Mouse (Mus musculus): ENCODE measurements around the gene Xrra1.

DNA sequence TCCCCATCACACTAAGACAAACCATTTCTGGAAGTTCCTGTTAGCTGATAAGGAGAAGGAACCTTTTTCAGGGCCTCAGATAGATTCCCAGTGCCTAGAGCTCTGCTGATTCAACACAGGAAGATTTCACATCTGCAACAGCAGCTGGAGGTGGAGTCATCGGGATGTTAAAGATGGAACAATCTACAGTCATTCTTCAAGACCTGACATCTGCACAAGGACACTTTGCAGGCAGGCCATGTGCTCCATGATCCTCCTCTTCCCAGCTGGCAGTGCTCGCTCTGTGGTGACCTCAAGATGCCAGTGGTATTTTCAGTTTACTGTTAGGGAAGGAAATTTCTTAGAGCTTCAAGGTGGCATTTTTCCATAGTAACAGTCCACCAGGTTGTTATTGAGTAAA is 33.4 kb downstream of the Xrra1 start:
- TF ChIP-seq CTCF (IDR thresholded peaks at IDR 0.05; ENCODE audit: extremely low read depth, insufficient read depth, low read length) (no peak), POLR2A (IDR thresholded peaks at IDR 0.05; ENCODE audit: extremely low read depth, insufficient read depth, low read length) (no peak)

All from cortical plate, adult 2 months (tissue).